Mouse (Mus musculus): ENCODE data around the gene Sept8. TPM values are rescaled to one million over a fixed set of nuclear protein-coding genes. Genes with fewer than 3 reads are reported as not detected.

Gene Sept8
- polyA plus RNA-seq (2021), result 55.7 TPM

GRCm38 (mm10) chr11:53519207-53520121 is at the start of gene Sept8:
Sept8 (plus strand) TSS chr11:53519257.
- TF ChIP-seq CTCF (IDR thresholded peaks at IDR 0.05), result no peak
- DNase-seq (ENCODE audit: low read depth, low spot score) (no peak), ATAC-seq (peak; percentile 61)
- in situ Hi-C loops (cut with MboI; ENCODE audit: low pct_unique_long_range_greater_than_20kb), result no loop called here
- CTCF ChIA-PET, result no interaction called here
- POLR2A ChIA-PET, result interaction anchor here (1.0 to 1.2 kb wide), 2 partner anchors 11 to 12 kb away, joined by 3 read pairs; no protein-coding TSS in a partner anchor
- H3K27me3 ChIP-seq, result no peaks in the 10 kb centered on the region

DNA sequence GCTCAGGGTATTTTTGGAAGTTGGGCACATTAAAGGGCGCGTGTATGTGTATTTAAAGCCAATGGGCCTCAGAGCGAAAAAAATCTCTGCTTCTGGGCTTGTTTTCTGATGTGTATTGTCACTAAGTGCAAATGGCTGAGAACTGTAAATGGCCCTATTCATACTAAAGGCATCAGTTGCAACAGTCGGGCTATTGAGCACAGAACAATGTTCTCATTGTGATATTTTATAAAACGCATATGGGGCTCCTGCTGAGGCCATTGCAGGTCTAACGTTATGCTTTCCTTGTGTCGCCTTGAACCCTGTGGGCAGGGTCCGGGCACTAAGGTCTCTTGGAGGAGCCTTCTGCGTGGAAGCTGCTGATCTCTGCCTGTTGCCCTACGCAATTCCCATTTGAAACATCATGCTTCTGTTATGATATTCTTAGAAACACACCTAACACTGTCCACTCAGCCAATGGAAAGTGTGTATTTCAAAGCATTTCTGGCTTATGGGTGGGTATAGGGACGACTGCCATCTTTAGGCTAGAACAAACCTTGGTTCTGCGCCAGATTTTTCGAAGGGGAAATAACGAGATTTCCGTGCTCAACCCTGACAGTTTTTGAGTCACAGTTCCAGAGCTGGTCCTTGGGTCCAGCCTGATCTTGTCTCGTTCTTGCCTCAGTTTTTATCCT is 49.6 kb upstream of the Sept8 start:
- H3K27me3 ChIP-seq, result peaks cover 17% of the 10 kb centered on the region
- ChIA-PET POLR2A (no interaction called here), CTCF (interaction anchor here (0.7 to 1.3 kb wide), 8 partner anchors 8 to 225 kb away, joined by 3 to 5 read pairs (median 4); no protein-coding TSS in a partner anchor)
- in situ Hi-C loops (cut with MboI; ENCODE audit: low pct_unique_long_range_greater_than_20kb), result loop anchor here (5.0 to 25.0 kb wide), 2 partner anchors 158 to 418 kb away; partner anchors contain the start of gene Slc22a5
- ATAC-seq, result no peak
- DNase-seq (ENCODE audit: low read depth, low spot score), result no peak
- no peak for TF ChIP-seq CTCF (IDR thresholded peaks at IDR 0.05)

GRCm38 (mm10) chr11:53469968-53470695 is 48.9 kb upstream of the Sept8 start, which contains the start of gene Gm9837:
Gm9837 (minus strand) TSS chr11:53470479.
- H3K27me3 ChIP-seq, result peaks cover 17% of the 10 kb centered on the region
- no peak for DNase-seq (ENCODE audit: low read depth, low spot score)
- in situ Hi-C loops (cut with MboI; ENCODE audit: low pct_unique_long_range_greater_than_20kb), result loop anchor here (5.0 to 25.0 kb wide), 3 partner anchors 117 to 417 kb away; partner anchors contain the start of gene Slc22a5
- ChIA-PET POLR2A (interaction anchor here (0.5 to 0.6 kb wide), 2 partner anchors 99 to 1420 kb away, joined by 3 to 4 read pairs; no protein-coding TSS in a partner anchor), CTCF (interaction anchor here (0.7 to 1.3 kb wide), 10 partner anchors 9 to 267 kb away, joined by 3 to 5 read pairs (median 4); no protein-coding TSS in a partner anchor)
- ATAC-seq, result peak; percentile 69
- TF ChIP-seq CTCF (IDR thresholded peaks at IDR 0.05), result peak; percentile 96

DNA sequence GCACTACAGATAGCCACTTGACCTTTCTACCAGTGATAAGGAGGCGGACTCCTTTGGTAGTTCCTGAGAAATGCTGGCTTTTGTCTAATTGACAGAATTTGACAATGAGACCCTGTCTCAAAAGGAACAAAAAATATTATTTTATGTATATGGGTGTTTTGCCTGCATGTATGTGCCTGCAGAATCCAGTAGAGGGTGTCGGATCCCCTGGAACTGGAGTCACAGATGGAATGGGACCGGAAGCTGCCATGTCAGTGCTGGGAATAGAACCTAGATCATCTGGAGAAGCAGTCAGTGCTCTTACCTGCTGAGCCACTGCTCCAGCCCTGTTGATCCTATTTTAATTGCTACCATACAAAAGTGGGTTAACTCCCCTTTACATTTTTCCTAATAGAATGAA is 46.3 kb upstream of the Sept8 start:
- TF ChIP-seq CTCF (IDR thresholded peaks at IDR 0.05), result no peak
- in situ Hi-C loops (cut with MboI; ENCODE audit: low pct_unique_long_range_greater_than_20kb), result loop anchor here (5.0 to 25.0 kb wide), 2 partner anchors 115 to 415 kb away; partner anchors contain the start of gene Slc22a5
- CTCF ChIA-PET, result interaction anchor here (2.1 kb wide), 1 partner anchor 155 kb away, joined by 6 read pairs; no protein-coding TSS in a partner anchor
- no peak for ATAC-seq
- POLR2A ChIA-PET, result no interaction called here
- no peak for DNase-seq (ENCODE audit: low read depth, low spot score)
- peaks cover 35% of the 10 kb centered on the region for H3K27me3 ChIP-seq

DNA sequence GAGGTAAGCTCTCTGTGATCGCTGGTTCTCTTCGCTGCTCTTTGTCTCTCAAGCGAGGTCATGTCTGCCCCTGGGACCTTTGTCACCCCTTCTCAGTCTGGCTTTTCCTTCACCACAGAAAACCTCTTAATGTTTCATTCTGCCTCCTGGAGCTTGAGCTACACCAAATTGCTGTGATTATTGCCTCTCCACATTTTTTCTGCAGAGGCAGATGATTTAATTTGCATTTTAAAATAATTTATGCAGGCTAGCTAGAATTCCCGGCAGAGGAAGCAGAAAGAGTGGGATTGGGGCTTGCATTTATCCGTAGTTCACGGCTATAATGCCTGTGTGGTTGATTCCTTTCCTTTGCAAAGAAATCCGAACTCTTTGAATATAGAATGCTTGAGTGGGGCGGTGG is 43.4 kb upstream of the Sept8 start:
- ChIA-PET CTCF (no interaction called here), POLR2A (no interaction called here)
- in situ Hi-C loops (cut with MboI; ENCODE audit: low pct_unique_long_range_greater_than_20kb), result no loop called here
- peaks cover 61% of the 10 kb centered on the region for H3K27me3 ChIP-seq
- no peak for ATAC-seq
- DNase-seq (ENCODE audit: low read depth, low spot score), result no peak
- TF ChIP-seq CTCF (IDR thresholded peaks at IDR 0.05), result no peak

DNA sequence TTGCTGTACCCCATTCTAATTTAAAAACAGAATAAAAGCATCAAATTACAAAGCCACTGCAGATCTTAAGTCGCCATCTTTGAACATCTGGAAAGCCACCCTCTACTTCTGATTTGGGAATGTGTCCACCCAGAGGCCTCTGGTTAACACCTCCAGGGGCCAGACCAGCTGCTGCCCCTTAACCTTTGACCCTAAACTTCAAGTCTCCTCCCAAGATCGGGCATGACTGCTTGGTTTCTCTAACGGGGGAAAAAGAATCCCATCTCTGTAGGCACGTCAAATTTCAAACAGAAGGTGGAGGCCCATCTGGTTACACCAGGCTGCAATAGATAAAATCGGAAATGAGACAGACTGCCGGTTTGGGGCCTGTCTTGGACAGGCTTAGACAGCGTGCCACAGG is 41.2 kb upstream of the Sept8 start:
- TF ChIP-seq CTCF (IDR thresholded peaks at IDR 0.05), result no peak
- CTCF ChIA-PET, result interaction anchor here (0.6 kb wide), 1 partner anchor 15 kb away, joined by 3 read pairs; no protein-coding TSS in a partner anchor
- POLR2A ChIA-PET, result no interaction called here
- peaks cover 57% of the 10 kb centered on the region for H3K27me3 ChIP-seq
- in situ Hi-C loops (cut with MboI; ENCODE audit: low pct_unique_long_range_greater_than_20kb), result no loop called here
- ATAC-seq (no peak), DNase-seq (ENCODE audit: low read depth, low spot score) (no peak)

GRCm38 (mm10) chr11:53478383-53479170 is 40.5 kb upstream of the Sept8 start:
- no peak for DNase-seq (ENCODE audit: low read depth, low spot score)
- peaks cover 52% of the 10 kb centered on the region for H3K27me3 ChIP-seq
- ChIA-PET CTCF (interaction anchor here (0.6 kb wide), 1 partner anchor 14 kb away, joined by 3 read pairs; no protein-coding TSS in a partner anchor), POLR2A (no interaction called here)
- no peak for TF ChIP-seq CTCF (IDR thresholded peaks at IDR 0.05)
- ATAC-seq, result no peak
- in situ Hi-C loops (cut with MboI; ENCODE audit: low pct_unique_long_range_greater_than_20kb), result no loop called here

GRCm38 (mm10) chr11:53479171-53479782 is 39.8 kb upstream of the Sept8 start:
- peaks cover 50% of the 10 kb centered on the region for H3K27me3 ChIP-seq
- DNase-seq (ENCODE audit: low read depth, low spot score), result no peak
- in situ Hi-C loops (cut with MboI; ENCODE audit: low pct_unique_long_range_greater_than_20kb), result no loop called here
- no peak for ATAC-seq
- no peak for TF ChIP-seq CTCF (IDR thresholded peaks at IDR 0.05)
- ChIA-PET POLR2A (no interaction called here), CTCF (no interaction called here)

- ChIA-PET CTCF (no interaction called here), POLR2A (no interaction called here)
- peaks cover 50% of the 10 kb centered on the region for H3K27me3 ChIP-seq
- ATAC-seq, result no peak
- no peak for DNase-seq (ENCODE audit: low read depth, low spot score)
- TF ChIP-seq CTCF (IDR thresholded peaks at IDR 0.05), result no peak
- in situ Hi-C loops (cut with MboI; ENCODE audit: low pct_unique_long_range_greater_than_20kb), result no loop called here
Observed at GRCm38 (mm10) chr11:53479783-53480301, 39.2 kb upstream of the Sept8 start, which contains the start of the genes Gm9945 and Sowaha. Gm9945 (plus strand) TSS chr11:53480166. Sowaha (minus strand) TSS chr11:53480274.
